Mouse (Mus musculus) G1E (cell line): ENCODE data around the gene Map6.

ENCODE experiments used
- CTCF ChIP-seq: IDR thresholded peaks from 2 replicates; pipeline ENCODE4 v1.5.1; 2012; ENCODE audit warnings: low read depth, low read length, inconsistent platforms, mixed read lengths
- GATA1 ChIP-seq: IDR thresholded peaks from 2 replicates; pipeline ENCODE4 v1.6.1; 2012; ENCODE audit warnings: borderline replicate concordance, low read length, inconsistent platforms, mixed read lengths
- POLR2AphosphoS5 ChIP-seq: IDR thresholded peaks from 2 replicates; pipeline ENCODE4 v1.6.1; 2012; ENCODE audit warnings: low read depth, low read length, inconsistent platforms; ENCODE audit not compliant: insufficient replicate concordance
- TAL1 ChIP-seq: conservative IDR thresholded peaks from 2 replicates; pipeline ENCODE4 v1.6.1; 2012; ENCODE audit warnings: low read depth, low read length, inconsistent platforms, mixed read lengths

GRCm38 (mm10) chr7:99312671-99313143, 45.5 kb downstream of the Map6 start:
- TF ChIP-seq CTCF: no peak
- no peak for TF ChIP-seq TAL1
- no peak for TF ChIP-seq GATA1
- no peak for TF ChIP-seq POLR2AphosphoS5
